Mouse (Mus musculus): Measurements from ENCODE around the gene B3gat3.
"Not testable (repeated sequence)": the region's sequence is repeated elsewhere in the genome, so short reads cannot be mapped to it uniquely, and the experiment has no call there.

The B3gat3 gene

GRCm38 (mm10) chr19:8941515-8942217, 21.5 kb downstream of the B3gat3 start, which contains the start of gene Mta2:
Gene Mta2 (plus strand): TSS chr19:8941875.
- peak; percentile 96 to 99 for DNase-seq (ENCODE audit: inconsistent age in 2 of 2, low spot score in 1 of 2)

- DNase-seq (ENCODE audit: inconsistent age in 2 of 2, low spot score in 1 of 2) = peak in 1 of 2 experiments; percentile 73
Observed at GRCm38 (mm10) chr19:8942276-8942964, 22.2 kb downstream of the B3gat3 start.

GRCm38 (mm10) chr19:8943047-8943446, 22.9 kb downstream of the B3gat3 start:
- no peak for DNase-seq (ENCODE audit: inconsistent age in 2 of 2, low spot score in 1 of 2)

- no peak for DNase-seq (ENCODE audit: inconsistent age in 2 of 2, low spot score in 1 of 2)
Observed at GRCm38 (mm10) chr19:8944062-8944461, 23.9 kb downstream of the B3gat3 start.

GRCm38 (mm10) chr19:8944750-8945149, 24.6 kb downstream of the B3gat3 start:
- DNase-seq (ENCODE audit: inconsistent age in 2 of 2, low spot score in 1 of 2) = peak; percentile 78 to 93

- no peak for DNase-seq (ENCODE audit: inconsistent age in 2 of 2, low spot score in 1 of 2)
Observed at GRCm38 (mm10) chr19:8945251-8945650, 25.1 kb downstream of the B3gat3 start.

- no peak for DNase-seq (ENCODE audit: inconsistent age in 2 of 2, low spot score in 1 of 2)
Observed at GRCm38 (mm10) chr19:8946929-8947328, 26.8 kb downstream of the B3gat3 start.

- no peak for DNase-seq (ENCODE audit: inconsistent age in 2 of 2, low spot score in 1 of 2)
Observed at GRCm38 (mm10) chr19:8950190-8950589, 30.0 kb downstream of the B3gat3 start.

GRCm38 (mm10) chr19:8952241-8952640, 32.1 kb downstream of the B3gat3 start:
- DNase-seq (ENCODE audit: inconsistent age in 2 of 2, low spot score in 1 of 2) = no peak

GRCm38 (mm10) chr19:8953135-8954039, 33.2 kb downstream of the B3gat3 start, which contains the start of gene Tut1:
Gene Tut1 (plus strand): TSS chr19:8953847.
- DNase-seq (ENCODE audit: inconsistent age in 2 of 2, low spot score in 1 of 2) = peak; percentile 93 to 98

GRCm38 (mm10) chr19:8954171-8954570, 34.0 kb downstream of the B3gat3 start:
- peak in 1 of 2 experiments; percentile 69 for DNase-seq (ENCODE audit: inconsistent age in 2 of 2, low spot score in 1 of 2)

GRCm38 (mm10) chr19:8962256-8962655, 42.1 kb downstream of the B3gat3 start:
- DNase-seq (ENCODE audit: inconsistent age in 2 of 2, low spot score in 1 of 2) = no peak

- peak; percentile 40 to 61 for DNase-seq (ENCODE audit: inconsistent age in 2 of 2, low spot score in 1 of 2)
Observed at GRCm38 (mm10) chr19:8965075-8965474, 44.9 kb downstream of the B3gat3 start.

- DNase-seq (ENCODE audit: inconsistent age in 2 of 2, low spot score in 1 of 2) = peak; percentile 51 to 75
Observed at GRCm38 (mm10) chr19:8965771-8966170, 45.6 kb downstream of the B3gat3 start.

- no peak for DNase-seq (ENCODE audit: inconsistent age in 2 of 2, low spot score in 1 of 2)
Observed at GRCm38 (mm10) chr19:8966198-8966589, 46.0 kb downstream of the B3gat3 start.

- peak; percentile 99 to 100 for DNase-seq (ENCODE audit: inconsistent age in 2 of 2, low spot score in 1 of 2)
Observed at GRCm38 (mm10) chr19:8966590-8967372, 46.6 kb downstream of the B3gat3 start, which contains the start of gene Eef1g. Gene Eef1g (plus strand): TSS chr19:8967041.

- no peak for DNase-seq (ENCODE audit: inconsistent age in 2 of 2, low spot score in 1 of 2)
Observed at GRCm38 (mm10) chr19:8967373-8967743, 47.2 kb downstream of the B3gat3 start.

- DNase-seq (ENCODE audit: inconsistent age in 2 of 2, low spot score in 1 of 2) = no peak
Observed at GRCm38 (mm10) chr19:8967893-8968292, 47.7 kb downstream of the B3gat3 start.

GRCm38 (mm10) chr19:8972491-8972890, 52.3 kb downstream of the B3gat3 start:
- DNase-seq (ENCODE audit: inconsistent age in 2 of 2, low spot score in 1 of 2) = not testable (repeated sequence)

GRCm38 (mm10) chr19:8974638-8975037, 54.5 kb downstream of the B3gat3 start:
- DNase-seq (ENCODE audit: inconsistent age in 2 of 2, low spot score in 1 of 2) = no peak
